In genomic region chr13:119632156-119632548, GRCm38 (mm10) we compare ENCODE assay signal across 8 mouse cellular contexts. TPM values are rescaled to one million over a fixed set of nuclear protein-coding genes. Genes with fewer than 3 reads are reported as not detected.
DNase-seq lines count a peak whose midpoint lies in the region; ATAC-seq and TF ChIP-seq lines count a peak whose summit lies in the region.

No protein-coding gene starts in this region.

- TF ChIP-seq POLR2A in heart, adult 2 months (IDR thresholded peaks at IDR 0.05; ENCODE audit: insufficient read depth, low read depth, low read length): no peak

- no peaks in the 10 kb centered on the region for H3K9me3 ChIP-seq in lung, postnatal 0 days (ENCODE audit: low read length)
- no peaks in the 10 kb centered on the region for H3K9me3 ChIP-seq in limb, embryonic 15.5 days
- H3K9me3 ChIP-seq in stomach, embryonic 15.5 days: no peaks in the 10 kb centered on the region

- no peak for TF ChIP-seq EP300 in heart, adult 2 months (IDR thresholded peaks at IDR 0.05; ENCODE audit: insufficient read depth, low read depth, low read length)
- TF ChIP-seq EP300 in lung, postnatal 0 days (IDR thresholded peaks at IDR 0.05): no peak

- no peak for DNase-seq in heart, adult 2 months
- no peak for DNase-seq in heart, postnatal 25 days (ENCODE audit: low spot score)
- DNase-seq in lung, postnatal 0 days (ENCODE audit: low spot score): no peak
- DNase-seq in lung, postnatal 25 days (ENCODE audit: low spot score): no peak
- no peak for DNase-seq in B cell, adult 2 months

- H3K27ac ChIP-seq in heart, adult 2 months: no peak overlapping the region
- H3K27ac ChIP-seq in lung, postnatal 0 days (ENCODE audit: low read length): no peak overlapping the region
- H3K27ac ChIP-seq in limb, embryonic 15.5 days: no peak overlapping the region
- no peak overlapping the region for H3K27ac ChIP-seq in stomach, embryonic 15.5 days

- intact Hi-C loops in heart, adult 2 months (cut with DNase I): no loop called here
- intact Hi-C loops in heart, postnatal 25 days (cut with DNase I): no loop called here

- no peaks in the 10 kb centered on the region for H3K36me3 ChIP-seq in heart, adult 2 months (ENCODE audit: control insufficient read depth, insufficient read depth, low read length)
- no peaks in the 10 kb centered on the region for H3K36me3 ChIP-seq in lung, postnatal 0 days (ENCODE audit: insufficient read depth, low read length)
- no peaks in the 10 kb centered on the region for H3K36me3 ChIP-seq in limb, embryonic 15.5 days
- no peaks in the 10 kb centered on the region for H3K36me3 ChIP-seq in stomach, embryonic 15.5 days

- H3K27me3 ChIP-seq in heart, adult 2 months (ENCODE audit: control insufficient read depth, insufficient read depth, low read length): no peaks in the 10 kb centered on the region
- H3K27me3 ChIP-seq in lung, postnatal 0 days (replicated peaks; ENCODE audit: insufficient read depth, low read length): no peaks in the 10 kb centered on the region
- no peaks in the 10 kb centered on the region; the same call in 1 of the 2 replicates for H3K27me3 ChIP-seq in limb, embryonic 15.5 days
- H3K27me3 ChIP-seq in stomach, embryonic 15.5 days (replicated peaks): no peaks in the 10 kb centered on the region

- no peaks in the 10 kb centered on the region for H3K4me1 ChIP-seq in heart, adult 2 months (ENCODE audit: control insufficient read depth, insufficient read depth, low read length)
- no peaks in the 10 kb centered on the region for H3K4me1 ChIP-seq in lung, postnatal 0 days (ENCODE audit: insufficient read depth, low read depth, low read length)
- no peaks in the 10 kb centered on the region for H3K4me1 ChIP-seq in limb, embryonic 15.5 days
- H3K4me1 ChIP-seq in stomach, embryonic 15.5 days: no peaks in the 10 kb centered on the region

- WGBS in heart, adult 2 months: 85% methylated on average over 4 of the region's 4 CpGs
- 78% methylated on average over 4 of the region's 4 CpGs for WGBS in lung, postnatal 0 days
- 82% methylated on average over 4 of the region's 4 CpGs for WGBS in limb, embryonic 15.5 days
- 82% methylated on average over 4 of the region's 4 CpGs for WGBS in stomach, embryonic 15.5 days

- peak overlapping the region; percentile 72; the same call in 1 of the 2 replicates for H3K4me2 ChIP-seq in lung, postnatal 0 days (replicated peaks; ENCODE audit: low read depth, low read length)
- H3K4me2 ChIP-seq in limb, embryonic 15.5 days: peak overlapping the region; percentile 54
- peak overlapping the region; percentile 54; the same call in 1 of the 2 replicates for H3K4me2 ChIP-seq in stomach, embryonic 15.5 days

- no peaks in the 10 kb centered on the region for H3K79me2 ChIP-seq in heart, adult 2 months (replicated peaks; ENCODE audit: control insufficient read depth, insufficient read depth, low read length)

- no peak for TF ChIP-seq CTCF in heart, adult 2 months (IDR thresholded peaks at IDR 0.05)
- TF ChIP-seq CTCF in lung, postnatal 0 days (IDR thresholded peaks at IDR 0.05): no peak

- H3K4me3 ChIP-seq in heart, adult 2 months: peak overlapping the region; percentile 57
- H3K4me3 ChIP-seq in lung, postnatal 0 days (ENCODE audit: low read depth, low read length): peak overlapping the region; percentile 45; the same call in 1 of the 2 replicates
- H3K4me3 ChIP-seq in limb, embryonic 15.5 days: peak overlapping the region; percentile 52
- H3K4me3 ChIP-seq in stomach, embryonic 15.5 days (replicated peaks): no peak overlapping the region

- no peak overlapping the region for H3K9ac ChIP-seq in heart, adult 2 months (ENCODE audit: low read depth, low read length)
- H3K9ac ChIP-seq in lung, postnatal 0 days (replicated peaks; ENCODE audit: low read depth): no peak overlapping the region
- no peak overlapping the region for H3K9ac ChIP-seq in limb, embryonic 15.5 days
- H3K9ac ChIP-seq in stomach, embryonic 15.5 days: no peak overlapping the region

- ATAC-seq in lung, postnatal 0 days: no peak
- no peak for ATAC-seq in limb, embryonic 15.5 days (ENCODE audit: insufficient number of reproducible peaks, low FRiP score, low TSS enrichment, low read depth)
- no peak for ATAC-seq in stomach, embryonic 15.5 days (ENCODE audit: insufficient read depth, low FRiP score, low read depth)
- no peak for ATAC-seq in granulocyte monocyte progenitor cell, adult 5-6 weeks (replicated peaks; ENCODE audit: poor library complexity, severe bottlenecking)

RNA-seq across cellular contexts. Expression of gene Ccl28, which starts 8.5 kb away (rescaled TPM):
- total RNA-seq in heart, adult 2 months (2021): not detected
- polyA plus RNA-seq in heart, adult 2 months (2012; rRNA removed): 0.06 TPM in 1 of 2 replicates, not detected in the other
- under 1 TPM in 1 of 2 experiments, not detected in 1; 0.06 TPM for total RNA-seq in heart, postnatal 25 days (2021)
- polyA plus RNA-seq in lung, postnatal 0 days (2015; fragmentation: Nextera tagmentation; extraction: Ambion mirVana): 0.10 and 0.17 TPM in 2 replicates
- polyA plus RNA-seq in limb, embryonic 15.5 days (2015; fragmentation: Nextera tagmentation; extraction: Ambion mirVana): 0.12 TPM in 1 of 2 replicates, not detected in the other
- 0.10 and 0.13 TPM in 2 replicates for polyA plus RNA-seq in stomach, embryonic 15.5 days (2015; fragmentation: Nextera tagmentation; extraction: Ambion mirVana)
- total RNA-seq in granulocyte monocyte progenitor cell, adult 5-6 weeks (2014; fragmentation: Nextera tagmentation): 0.94 TPM in 1 of 2 replicates, not detected in the other
- total RNA-seq in granulocyte monocyte progenitor cell, adult 5-6 weeks (2017): 0.26 TPM in 1 of 2 replicates, not detected in the other

RNA-seq across cellular contexts. Expression of gene Hmgcs1, which starts 58.0 kb away (rescaled TPM):
- 10 to 100 TPM; 34.9 to 35.4 TPM for total RNA-seq in heart, adult 2 months (2021)
- 16.7 and 29.0 TPM in 2 replicates for polyA plus RNA-seq in heart, adult 2 months (2012; rRNA removed)
- 10 to 100 TPM; 45.2 to 46.3 TPM for total RNA-seq in heart, postnatal 25 days (2021)
- 95.4 and 118 TPM in 2 replicates for polyA plus RNA-seq in lung, postnatal 0 days (2015; fragmentation: Nextera tagmentation; extraction: Ambion mirVana)
- polyA plus RNA-seq in limb, embryonic 15.5 days (2015; fragmentation: Nextera tagmentation; extraction: Ambion mirVana): 135 and 139 TPM in 2 replicates
- polyA plus RNA-seq in stomach, embryonic 15.5 days (2015; fragmentation: Nextera tagmentation; extraction: Ambion mirVana): 183 and 196 TPM in 2 replicates
- total RNA-seq in granulocyte monocyte progenitor cell, adult 5-6 weeks (2014; fragmentation: Nextera tagmentation): 18.3 and 21.5 TPM in 2 replicates
- 32.9 and 35.5 TPM in 2 replicates for total RNA-seq in granulocyte monocyte progenitor cell, adult 5-6 weeks (2017)
